Mouse (Mus musculus) lung, postnatal 0 days (tissue): ENCODE measurements around the gene Ampd3. TPM values are rescaled to one million over a fixed set of nuclear protein-coding genes. Genes with fewer than 3 reads are reported as not detected.
A peak's percentile ranks its signal among the peaks of the same experiment; 100 is the strongest.

Experiments
- ATAC-seq: fragments of 200-750 bp; cut with Nextera tagmentation; 2 replicates; pipeline ENCODE4 v1.8.0; 2017; ENCODE audit warnings: moderate library complexity
- DNase-seq: peaks from one replicate; pipeline ENCODE4 v3.0.0-alpha.2; 2016; ENCODE audit warnings: low spot score
- H3K27ac ChIP-seq: fragments of 300-500 bp; sonication (generic); 2 replicates; pipeline ENCODE4 v1.5.1; 2014; ENCODE audit warnings: antibody characterized with exemption, mild to moderate bottlenecking, low read length, mixed read lengths
- H3K27me3 ChIP-seq: fragments of 300-500 bp; sonication (generic); replicated peaks from 2 replicates; pipeline ENCODE4 v1.6.1; 2014; ENCODE audit warnings: low read length, mixed read lengths; ENCODE audit not compliant: insufficient read depth
- H3K36me3 ChIP-seq: fragments of 300-500 bp; sonication (generic); 2 replicates; pipeline ENCODE4 v1.6.1; 2014; ENCODE audit warnings: low read length, mixed read lengths; ENCODE audit not compliant: insufficient read depth
- H3K4me1 ChIP-seq: fragments of 300-500 bp; sonication (generic); 2 replicates; pipeline ENCODE4 v1.6.1; 2014; ENCODE audit warnings: antibody characterized with exemption, low read depth, low read length, mixed read lengths; ENCODE audit not compliant: insufficient read depth
- H3K4me2 ChIP-seq: fragments of 300-500 bp; sonication (generic); replicated peaks from 2 replicates; pipeline ENCODE4 v1.6.1; 2014; ENCODE audit warnings: low read depth, mild to moderate bottlenecking, low read length, moderate library complexity, mixed read lengths
- H3K4me3 ChIP-seq: fragments of 300-500 bp; sonication (generic); 2 replicates; pipeline ENCODE4 v1.5.1; 2014; ENCODE audit warnings: low read depth, low read length
- H3K9ac ChIP-seq: fragments of 300-500 bp; sonication (generic); replicated peaks from 2 replicates; pipeline ENCODE4 v1.6.1; 2014; ENCODE audit warnings: low read depth, mild to moderate bottlenecking
- H3K9me3 ChIP-seq: fragments of 300-500 bp; sonication (generic); 2 replicates; pipeline ENCODE4 v1.6.1; 2016; ENCODE audit warnings: low read length, mixed read lengths
- CTCF ChIP-seq: IDR thresholded peaks from 2 replicates; pipeline ENCODE4 v1.5.1; 2016; ENCODE audit warnings: antibody characterized with exemption, mild to moderate bottlenecking
- EP300 ChIP-seq: IDR thresholded peaks from 2 replicates; pipeline ENCODE4 v1.6.1; 2016; ENCODE audit warnings: antibody characterized with exemption, mild to moderate bottlenecking, control low read depth
- WGBS: fragments of 180-500 bp; shearing (Covaris S2); extraction: QIAGEN DNeasy Blood & Tissue Kit; methylation state at CpG from one replicate; pipeline ENCODE4 v1.1.7; 2014; 5-methylcytosine and 5-hydroxymethylcytosine counted together
- polyA plus RNA-seq: library from polyadenylated mRNA; unstranded; fragments of >200 nt; fragmentation: Nextera tagmentation; extraction: Ambion mirVana; gene quantifications from 2 replicates; pipeline ENCODE4 v1.2.1, GENCODE M21; 2015

The Ampd3 gene
- polyA plus RNA-seq, 1 experiment from 2014 or later = 5.0 TPM

DNA sequence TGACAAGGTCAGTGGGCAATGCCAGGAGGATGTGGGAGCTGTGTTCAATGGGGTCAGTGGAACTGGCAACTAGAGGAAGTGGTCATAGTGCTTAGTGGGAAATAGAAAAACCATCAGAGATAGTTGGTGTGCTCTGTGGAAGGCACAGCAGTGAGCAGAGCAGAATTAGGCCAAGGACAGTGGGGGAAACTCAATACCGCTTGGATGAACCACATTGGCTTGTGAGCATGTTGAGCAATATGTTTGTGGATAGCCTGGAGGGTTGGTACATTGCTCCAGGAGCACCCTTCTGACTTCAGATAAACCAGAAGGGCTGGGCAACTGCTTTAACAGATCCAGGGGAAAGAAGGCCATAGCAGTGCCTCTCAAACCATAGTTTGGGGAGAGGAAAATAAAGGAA, 80.4 kb downstream of the Ampd3 start:
- no peaks in the 10 kb centered on the region for H3K27me3 ChIP-seq

DNA sequence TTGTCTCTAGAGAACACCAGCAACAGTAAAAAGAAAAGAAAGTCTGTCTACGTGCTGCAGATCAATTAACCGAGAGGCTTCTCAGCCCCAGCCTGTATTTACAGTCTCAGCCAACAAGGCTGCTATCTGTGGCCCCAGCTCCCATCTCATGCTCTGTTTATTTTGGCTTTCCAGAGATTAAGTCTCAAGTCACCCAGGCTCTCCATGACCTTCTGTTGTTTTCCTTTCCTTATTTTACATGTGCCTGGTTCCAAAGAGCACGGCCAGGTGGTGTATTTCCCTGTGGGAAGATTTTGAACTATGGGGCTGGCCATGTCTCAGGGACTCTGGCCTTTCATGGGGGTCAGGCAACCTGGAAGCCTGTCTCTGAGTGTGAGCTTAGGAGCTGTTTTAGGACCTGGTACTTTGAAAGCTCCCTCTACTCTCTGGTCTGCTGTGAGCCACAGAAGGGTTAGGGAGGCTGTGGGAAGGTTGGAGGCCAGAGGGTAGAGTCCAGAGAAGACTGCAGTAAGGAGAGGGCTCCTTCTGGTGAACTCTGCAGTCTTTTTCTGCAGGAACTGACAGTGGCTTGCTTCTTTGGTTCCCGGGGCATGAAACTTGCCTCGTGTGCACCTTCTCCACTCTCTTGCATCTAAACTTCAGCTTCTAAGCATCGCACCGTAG, 83.7 kb downstream of the Ampd3 start:
- no peak for DNase-seq
- H3K4me3 ChIP-seq = no peak overlapping the region
- no peaks in the 10 kb centered on the region for H3K27me3 ChIP-seq
- no peak overlapping the region for H3K4me2 ChIP-seq
- peaks cover 8% of the 10 kb centered on the region; the same call in 1 of the 2 replicates for H3K4me1 ChIP-seq
- H3K9me3 ChIP-seq = no peaks in the 10 kb centered on the region
- no peak overlapping the region for H3K9ac ChIP-seq
- no peaks in the 10 kb centered on the region for H3K36me3 ChIP-seq
- no peak for ATAC-seq
- no peak overlapping the region for H3K27ac ChIP-seq
- TF ChIP-seq EP300 (no peak), CTCF (no peak)
- WGBS = 62% methylated on average over 7 of the region's 7 CpGs

More for the DNA sequence above, 80.4 kb downstream of the Ampd3 start:
- Histone ChIP-seq H3K9ac (no peak overlapping the region), H3K4me3 (no peak overlapping the region), H3K27ac (no peak overlapping the region), H3K4me1 (no peaks in the 10 kb centered on the region), H3K9me3 (no peaks in the 10 kb centered on the region), H3K4me2 (no peak overlapping the region), H3K36me3 (no peaks in the 10 kb centered on the region)
- DNase-seq = no peak
- TF ChIP-seq CTCF (no peak), EP300 (no peak)
- ATAC-seq = no peak
- 74% methylated on average over 1 of the region's 1 CpGs for WGBS

DNA sequence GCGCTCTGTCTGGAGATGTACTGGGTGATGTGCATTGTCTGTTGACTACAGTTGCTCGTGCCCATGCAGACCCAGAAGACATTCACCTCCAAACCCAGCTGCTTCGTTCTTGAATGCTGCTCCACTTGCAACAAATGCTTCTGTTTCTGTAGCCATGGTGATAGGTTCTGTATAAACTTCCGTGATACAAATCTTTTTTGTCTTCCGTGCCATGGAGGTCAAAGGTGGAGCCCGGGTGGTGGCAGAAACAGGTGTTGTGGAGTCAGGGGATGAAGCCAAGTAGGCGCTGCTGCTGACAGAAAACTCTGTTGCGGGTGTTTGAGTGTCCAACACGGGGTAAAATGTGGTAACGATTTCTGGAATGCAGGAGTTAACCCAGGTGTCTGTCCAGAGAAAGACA, 85.6 kb downstream of the Ampd3 start:
- ATAC-seq = no peak
- Histone ChIP-seq H3K9ac (no peak overlapping the region), H3K4me3 (no peak overlapping the region), H3K4me2 (no peak overlapping the region), H3K9me3 (no peaks in the 10 kb centered on the region), H3K36me3 (no peaks in the 10 kb centered on the region), H3K4me1 (peaks cover 8% of the 10 kb centered on the region; the same call in 1 of the 2 replicates), H3K27me3 (no peaks in the 10 kb centered on the region), H3K27ac (no peak overlapping the region)
- 44% methylated on average over 10 of the region's 10 CpGs for WGBS
- no peak for DNase-seq
- TF ChIP-seq EP300 (no peak), CTCF (no peak)

DNA sequence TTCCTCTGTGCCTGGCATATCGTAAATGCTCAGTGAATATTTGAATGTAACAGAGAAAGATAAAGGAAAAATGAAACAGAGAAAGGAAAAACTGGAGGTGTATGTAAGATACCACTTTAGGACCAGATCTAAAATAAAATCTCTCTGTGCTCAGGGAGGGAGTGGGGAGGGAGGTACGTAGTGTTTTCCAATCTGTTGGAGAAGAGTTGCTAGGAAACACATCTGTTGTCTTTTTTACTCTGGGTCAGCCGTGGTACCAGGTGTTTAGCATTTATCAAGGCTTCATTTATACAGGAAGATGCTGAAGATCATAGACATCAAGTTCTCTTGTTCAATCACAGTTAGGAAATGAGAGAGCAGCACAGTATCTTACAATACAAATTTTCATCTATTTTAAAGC, 86.5 kb downstream of the Ampd3 start:
- no peaks in the 10 kb centered on the region for H3K36me3 ChIP-seq
- TF ChIP-seq EP300 (no peak), CTCF (no peak)
- no peak overlapping the region for H3K4me3 ChIP-seq
- DNase-seq = no peak
- H3K9ac ChIP-seq = no peak overlapping the region
- peaks cover 8% of the 10 kb centered on the region; the same call in 1 of the 2 replicates for H3K4me1 ChIP-seq
- H3K27me3 ChIP-seq = no peaks in the 10 kb centered on the region
- no peak overlapping the region for H3K27ac ChIP-seq
- H3K4me2 ChIP-seq = no peak overlapping the region
- no peaks in the 10 kb centered on the region for H3K9me3 ChIP-seq
- WGBS = 43% methylated on average over 3 of the region's 3 CpGs
- ATAC-seq = no peak

DNA sequence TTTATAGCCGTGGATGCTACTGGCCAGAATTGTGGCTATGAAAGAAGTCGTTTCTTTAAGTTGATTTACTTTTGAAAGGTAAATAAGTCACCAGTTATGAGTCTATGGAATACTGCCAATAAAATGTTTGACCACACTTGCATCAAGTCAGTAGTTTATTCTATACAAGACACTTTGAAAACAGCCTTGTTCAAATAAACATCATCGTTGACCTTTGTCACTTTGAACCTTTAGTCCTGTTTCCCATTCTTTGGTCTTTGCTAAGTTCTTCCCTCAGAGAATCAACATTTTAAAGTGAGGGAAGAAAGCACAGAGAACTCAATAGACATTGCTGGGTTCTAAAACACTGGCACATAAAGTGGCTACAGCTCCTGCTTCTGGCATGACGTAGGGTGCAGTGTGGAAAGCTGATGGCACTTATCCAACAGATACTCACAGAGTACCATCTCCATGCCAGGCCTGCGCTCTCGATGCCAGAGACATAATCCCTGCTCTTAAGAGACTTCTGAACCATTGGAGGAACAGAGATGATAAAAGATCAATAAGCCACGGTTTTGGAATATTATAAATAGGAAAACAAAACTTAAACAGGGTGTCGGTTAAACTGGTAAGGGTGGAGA, 87.0 kb downstream of the Ampd3 start:
- Histone ChIP-seq H3K27me3 (no peaks in the 10 kb centered on the region), H3K4me1 (peaks cover 8% of the 10 kb centered on the region; the same call in 1 of the 2 replicates), H3K9ac (no peak overlapping the region), H3K9me3 (no peaks in the 10 kb centered on the region), H3K27ac (no peak overlapping the region), H3K36me3 (no peaks in the 10 kb centered on the region), H3K4me3 (no peak overlapping the region), H3K4me2 (no peak overlapping the region)
- DNase-seq (peak; percentile 48), ATAC-seq (no peak)
- WGBS = 45% methylated on average over 8 of the region's 8 CpGs
- TF ChIP-seq CTCF = no peak
- TF ChIP-seq EP300 = no peak

DNA sequence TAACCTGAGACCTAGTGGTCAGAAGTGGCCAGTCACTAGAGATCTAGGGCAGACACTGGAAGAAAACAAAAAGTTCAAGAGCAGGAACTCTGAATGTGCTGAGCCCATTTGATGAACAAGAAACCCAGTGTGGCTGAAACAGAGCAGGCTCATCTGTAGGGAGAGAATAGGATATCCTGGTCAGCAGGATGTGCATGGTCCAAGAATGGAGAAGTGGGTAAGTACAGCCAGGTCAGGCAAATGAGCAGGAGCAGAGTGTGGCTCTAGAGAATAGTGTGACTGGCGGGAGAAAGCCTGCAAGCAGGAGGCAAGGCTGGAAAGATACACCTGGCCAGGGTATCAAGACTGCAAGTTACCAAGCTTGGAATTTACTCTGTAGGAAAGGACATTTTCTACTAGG, 87.6 kb downstream of the Ampd3 start:
- no peak for ATAC-seq
- 55% methylated on average over 1 of the region's 1 CpGs for WGBS
- H3K4me3 ChIP-seq = no peak overlapping the region
- no peak for DNase-seq
- TF ChIP-seq EP300 (no peak), CTCF (no peak)
- no peaks in the 10 kb centered on the region for H3K9me3 ChIP-seq
- no peaks in the 10 kb centered on the region for H3K36me3 ChIP-seq
- no peaks in the 10 kb centered on the region for H3K27me3 ChIP-seq
- H3K4me2 ChIP-seq = no peak overlapping the region
- no peak overlapping the region for H3K9ac ChIP-seq
- peaks cover 8% of the 10 kb centered on the region; the same call in 1 of the 2 replicates for H3K4me1 ChIP-seq
- H3K27ac ChIP-seq = no peak overlapping the region
